Mouse (Mus musculus) adrenal gland, postnatal 36 days (tissue): ENCODE results near the gene Fibp. TPM values are rescaled to one million over a fixed set of nuclear protein-coding genes. Genes with fewer than 3 reads are reported as not detected.
A peak's percentile ranks its signal among the peaks of the same experiment; 100 is the strongest.

ENCODE experiments used
- DNase-seq, 2 experiments: peaks; one replicate each; pipeline ENCODE4 v3.0.0; 2021; ENCODE audit warnings: mixed read lengths in 1 of 2
- total RNA-seq, 2 experiments: library from RNA; stranded (reverse); gene quantifications; 2 replicates each; pipeline ENCODE4 v1.2.3; 2021

Fibp gene
- total RNA-seq, 2 experiments from 2014 or later, result 89.1 to 95.3 TPM

DNA sequence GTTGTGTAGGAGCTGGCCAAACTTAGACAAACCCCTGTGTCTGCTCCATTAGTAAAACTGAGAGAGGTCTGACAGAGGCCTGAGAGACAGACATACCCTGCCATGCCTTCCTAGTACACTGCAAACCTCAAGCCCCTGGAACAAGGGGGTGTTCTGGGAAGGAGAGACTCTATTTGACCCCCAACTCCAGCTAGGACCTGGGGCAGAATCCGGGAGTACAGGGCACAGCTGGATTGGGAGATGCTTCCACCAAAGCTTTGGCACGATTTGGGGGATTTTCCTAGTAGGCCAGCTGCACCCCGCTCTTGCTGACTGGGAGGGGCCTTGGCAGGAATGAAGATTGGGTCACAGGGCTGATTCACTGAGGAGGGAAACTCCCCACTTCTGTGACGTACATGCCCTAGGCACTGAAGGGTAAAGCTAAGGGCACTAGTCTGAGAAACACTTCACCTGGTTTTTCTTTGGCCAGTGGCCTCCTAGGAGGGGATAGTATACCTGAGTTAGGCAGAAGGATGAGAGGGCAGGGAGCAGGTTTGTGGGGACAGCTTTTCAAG is 28.4 kb upstream of the Fibp start:
- peak; percentile 44 to 60 for DNase-seq

DNA sequence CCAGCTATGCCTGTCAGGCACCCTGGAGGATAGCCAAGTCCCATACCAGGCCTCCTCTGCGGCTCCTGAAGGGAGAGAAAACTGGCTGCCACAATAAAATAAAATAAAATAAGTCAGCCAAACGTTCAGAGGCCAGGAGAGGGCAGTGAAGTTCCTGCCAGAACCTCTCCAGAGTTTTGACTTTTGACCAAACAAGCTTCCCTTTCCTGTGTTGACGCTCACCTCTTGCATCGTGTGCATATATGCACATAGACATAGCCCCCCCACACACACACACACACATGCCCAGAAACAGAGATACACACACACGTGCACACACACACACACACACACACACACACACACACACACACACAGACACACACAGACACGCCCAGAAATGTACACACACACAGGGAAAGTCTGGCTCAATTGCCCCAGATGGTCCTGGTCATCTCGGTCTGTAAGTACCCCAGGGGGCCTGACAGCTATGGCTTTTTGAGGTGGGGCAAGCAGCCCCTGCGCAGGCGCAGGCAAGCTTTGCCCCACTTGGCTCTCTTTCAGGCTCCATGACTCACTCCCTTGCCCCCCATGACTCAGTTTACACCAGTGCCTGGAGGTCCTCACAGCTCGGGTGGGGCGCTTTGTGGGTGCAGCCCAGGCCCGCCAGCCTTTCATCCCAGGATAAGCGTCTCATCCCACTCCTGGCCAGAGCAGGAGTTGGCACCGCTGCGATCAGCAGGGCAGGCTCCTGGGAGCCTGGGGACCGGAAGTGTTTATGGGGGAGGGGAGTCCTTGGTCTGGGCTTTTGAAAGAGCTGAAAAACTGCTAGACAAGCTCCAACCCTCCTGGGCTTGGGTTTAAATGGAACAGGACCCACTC is 27.2 kb upstream of the Fibp start:
- peak; percentile 64 to 78 for DNase-seq

DNA sequence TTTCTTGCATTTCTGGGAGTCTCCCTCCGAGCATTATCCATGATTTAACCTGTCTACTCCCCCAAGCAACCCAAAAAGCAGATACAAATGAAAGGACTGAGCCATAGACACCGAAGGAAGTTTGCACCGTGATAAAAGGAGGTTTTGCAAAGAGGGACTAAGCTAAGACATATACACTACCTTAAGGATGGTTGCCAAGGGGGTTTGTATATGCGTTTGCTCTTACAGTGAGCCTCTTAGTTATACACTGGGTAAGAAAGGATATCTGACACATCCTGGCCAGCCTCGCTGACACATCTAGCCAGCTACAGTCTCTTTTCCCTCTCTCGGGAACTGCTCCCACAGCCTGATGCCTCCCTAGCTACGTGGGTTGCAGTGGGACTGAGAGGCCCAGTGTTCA is 26.5 kb upstream of the Fibp start:
- DNase-seq, result no peak

DNA sequence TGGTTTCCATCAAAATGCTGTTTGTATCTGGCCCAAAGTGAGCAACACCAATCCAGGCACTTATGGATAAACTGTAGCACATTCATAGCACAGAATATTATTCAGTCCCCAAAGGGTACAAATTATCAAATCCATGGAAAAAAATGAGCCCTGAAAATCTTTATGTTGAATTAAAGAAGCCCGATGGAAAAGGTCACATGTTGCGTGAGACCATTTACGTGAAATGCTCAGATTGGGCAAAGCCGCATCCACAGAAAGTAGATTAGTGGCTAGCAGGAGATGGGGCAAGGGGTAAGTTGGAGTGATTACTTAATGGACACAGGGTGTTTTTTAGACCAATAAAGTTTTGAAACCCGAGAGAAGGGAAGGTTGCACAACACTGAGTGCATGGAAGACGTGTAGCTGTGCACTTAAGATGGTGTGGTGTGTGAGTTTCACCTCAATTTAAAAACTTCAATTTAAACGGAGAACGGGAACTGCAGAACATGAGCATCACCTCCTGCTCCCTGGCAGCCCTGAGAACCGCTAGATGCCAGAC is 16.0 kb upstream of the Fibp start:
- no peak for DNase-seq

DNA sequence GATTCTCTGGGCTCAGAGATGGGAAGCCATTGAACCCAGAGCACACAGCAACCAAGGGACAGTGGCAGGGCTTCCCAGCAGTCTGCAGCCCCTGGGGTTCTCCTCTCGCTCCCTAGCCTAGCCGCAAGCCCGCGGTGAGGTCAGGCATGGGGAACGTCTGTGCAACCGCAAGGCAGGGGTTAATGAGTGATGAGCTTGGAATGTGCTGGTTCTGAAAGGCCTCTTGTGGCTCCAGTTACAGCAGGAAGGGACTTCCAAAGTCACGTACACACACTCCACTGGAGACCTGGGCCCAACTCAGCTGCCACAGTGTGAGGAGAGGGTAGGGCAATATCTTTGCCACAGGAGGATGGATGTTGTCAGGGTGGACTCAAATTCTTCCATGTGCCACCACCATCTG is 15.5 kb upstream of the Fibp start:
- no peak for DNase-seq

DNA sequence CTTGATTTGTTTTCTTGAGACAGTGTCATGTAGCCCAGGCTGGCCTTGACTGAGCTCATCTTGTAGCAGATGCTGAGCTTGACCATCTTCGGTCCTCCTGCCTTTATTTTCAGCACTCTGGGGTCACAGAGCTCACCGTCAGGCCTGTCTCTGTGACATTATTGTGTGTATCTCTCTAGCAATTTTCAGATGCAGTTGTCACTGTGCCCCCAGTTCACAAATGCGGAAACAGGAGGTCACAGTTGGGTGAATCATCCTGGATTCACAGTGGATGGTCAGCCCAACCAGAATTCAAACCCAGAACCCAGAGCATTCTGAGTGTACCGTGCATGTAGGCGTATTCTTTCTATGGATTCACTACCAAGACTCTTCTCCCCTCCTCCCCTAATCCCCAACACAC is 14.7 kb upstream of the Fibp start:
- DNase-seq, result no peak

DNA sequence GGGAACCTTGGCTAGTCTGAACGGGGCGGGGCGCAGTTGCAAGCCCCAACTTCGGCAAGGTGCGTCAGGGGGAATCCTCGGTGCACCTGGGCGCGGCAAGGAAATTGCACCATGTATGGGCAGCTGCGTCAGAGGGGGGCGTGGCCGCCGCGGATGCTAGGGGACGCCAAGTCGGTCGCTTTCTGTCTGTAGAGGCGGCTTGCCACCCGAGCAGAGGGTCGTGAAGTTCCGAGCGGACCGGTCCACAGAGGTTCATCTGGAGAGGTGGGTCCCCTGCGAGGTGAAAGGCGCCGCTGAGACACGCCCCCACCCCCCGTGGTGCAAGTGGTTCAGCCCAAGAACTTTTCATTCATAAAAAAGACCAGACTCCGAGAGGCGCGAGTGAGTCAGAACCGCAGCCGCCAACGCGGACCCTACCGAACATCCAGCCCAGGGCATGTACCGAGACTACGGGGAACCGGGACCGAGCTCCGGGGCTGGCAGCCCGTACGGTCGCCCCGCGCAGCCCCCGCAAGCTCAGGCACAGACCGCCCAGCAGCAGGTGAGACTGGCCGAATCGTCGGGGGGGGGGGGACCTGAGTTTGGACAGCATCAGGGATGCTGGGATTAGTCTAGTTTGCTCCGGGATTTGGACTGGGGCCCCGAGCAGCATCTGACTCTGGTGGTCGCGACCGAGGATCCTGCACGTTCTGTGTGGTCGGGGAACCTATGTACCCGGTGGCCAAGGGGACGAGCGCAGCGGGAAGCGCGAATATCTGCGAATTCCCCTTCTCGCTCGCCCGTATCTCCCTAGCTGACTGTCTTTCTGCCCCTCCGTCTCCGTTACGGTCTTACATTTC is 12.7 kb upstream of the Fibp start, which contains the start of gene Fosl1:
Gene Fosl1, plus strand, starts transcription at position 33 of the 839 bp plus-strand sequence.
- DNase-seq, result peak; percentile 77 to 85

DNA sequence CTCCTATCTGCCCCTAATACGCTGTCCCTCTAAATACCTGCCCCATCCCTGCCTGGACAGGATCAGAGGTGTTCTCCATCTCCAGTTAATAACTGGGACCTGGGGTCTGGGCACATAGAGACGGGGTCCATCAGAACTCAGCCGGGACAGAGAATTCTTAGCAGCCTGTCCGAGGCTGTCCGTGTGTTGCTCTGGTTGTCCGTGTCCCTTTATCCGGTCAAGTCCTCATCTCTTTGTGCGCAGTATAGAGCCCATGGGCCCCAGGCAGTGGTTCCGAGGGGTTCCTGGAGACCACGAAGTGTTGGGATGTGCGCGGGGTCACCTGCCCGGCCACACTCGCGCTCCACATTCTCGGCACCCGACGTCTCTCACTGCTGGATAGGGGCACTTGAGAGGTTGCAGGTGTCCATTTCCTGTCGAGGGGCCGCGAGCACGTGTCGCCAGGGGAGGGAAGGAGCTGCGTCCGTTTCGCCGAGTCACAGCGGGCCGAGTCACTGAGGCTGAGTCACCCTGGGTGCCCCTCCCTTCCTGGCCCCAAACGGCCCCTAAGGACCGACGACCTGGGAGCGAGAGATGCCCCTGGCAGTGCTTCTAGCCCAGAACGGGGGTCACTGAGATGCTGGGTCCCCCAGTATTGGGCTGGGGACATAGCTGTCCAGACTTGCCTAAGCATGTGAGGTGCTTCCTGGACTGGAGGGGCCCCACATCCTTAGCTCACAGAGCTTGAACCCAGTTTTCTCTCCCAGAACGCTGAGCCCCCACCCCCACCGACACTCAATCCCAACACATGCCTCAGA is 11.9 kb upstream of the Fibp start:
- DNase-seq, result peak; percentile 64 to 69

DNA sequence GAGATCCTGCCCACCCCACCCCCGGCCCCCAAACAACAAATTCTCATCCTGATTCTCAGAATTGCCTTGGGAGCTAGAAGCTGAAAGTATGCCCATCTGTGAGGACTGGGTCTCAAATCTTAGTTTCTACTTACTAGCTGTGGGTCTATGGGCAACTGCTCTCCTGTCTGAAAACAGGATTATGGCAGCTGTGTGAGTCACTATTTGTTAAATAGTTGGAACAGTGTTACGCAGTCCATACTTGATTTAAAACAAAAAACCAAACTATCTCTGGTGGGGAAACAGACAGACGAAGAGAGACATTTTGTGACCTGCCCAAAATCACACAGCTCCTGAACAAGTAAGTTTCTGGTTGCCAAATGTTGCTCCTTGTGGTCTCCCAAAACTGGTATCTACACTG is 10.7 kb upstream of the Fibp start:
- no peak for DNase-seq

DNA sequence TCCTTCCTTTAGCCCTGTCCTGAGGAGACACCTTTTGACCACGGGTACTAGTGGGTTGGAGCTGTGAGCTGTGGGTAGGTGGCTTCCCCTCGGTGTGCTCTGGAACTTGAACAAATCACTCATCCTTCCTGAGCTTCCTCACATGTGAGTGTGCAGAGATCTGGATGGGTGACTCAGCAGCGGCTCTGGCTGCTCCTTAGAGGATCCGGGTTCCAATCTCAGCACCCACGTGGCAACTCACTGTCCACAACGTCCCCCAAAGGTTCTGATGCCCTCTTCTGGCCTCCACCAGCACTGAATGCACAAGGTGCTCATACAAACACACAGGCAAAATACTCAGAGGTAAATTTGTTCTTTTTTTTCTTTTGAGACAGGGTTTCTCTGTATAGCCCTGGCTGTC is 8.6 kb upstream of the Fibp start:
- DNase-seq, result no peak

DNA sequence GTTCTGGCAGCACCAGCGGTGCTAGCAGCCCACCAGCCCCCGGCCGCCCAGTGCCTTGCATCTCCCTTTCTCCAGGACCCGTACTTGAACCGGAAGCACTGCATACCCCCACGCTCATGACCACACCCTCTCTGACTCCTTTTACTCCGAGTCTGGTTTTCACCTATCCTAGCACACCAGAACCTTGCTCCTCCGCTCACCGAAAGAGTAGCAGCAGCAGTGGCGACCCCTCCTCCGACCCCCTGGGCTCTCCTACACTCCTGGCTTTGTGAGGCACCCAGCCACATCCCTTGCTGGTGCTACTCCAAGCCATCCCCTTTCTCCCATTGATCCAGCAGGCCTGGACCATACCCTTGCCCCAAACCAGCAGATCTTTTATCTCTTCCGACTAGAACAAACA is 5.4 kb upstream of the Fibp start:
- no peak for DNase-seq

DNA sequence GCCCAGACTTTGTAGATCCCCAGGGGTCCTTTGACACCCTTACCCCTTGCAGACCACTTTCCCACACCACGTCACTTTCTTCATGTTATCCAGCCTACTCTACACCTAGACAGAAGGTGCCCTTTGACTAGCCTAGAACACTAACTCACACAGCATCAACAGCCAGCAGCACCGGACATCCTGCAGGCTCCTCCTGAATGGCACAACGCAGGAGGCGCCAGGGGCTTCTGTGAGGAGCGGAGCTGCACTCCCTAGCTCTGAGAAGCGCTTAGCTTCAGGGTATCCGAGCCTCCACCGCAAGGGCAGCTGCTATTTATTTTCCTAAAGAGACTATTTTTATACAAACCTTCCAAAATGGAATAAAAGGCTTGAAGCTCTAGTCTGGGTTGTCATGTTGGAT is 4.8 kb upstream of the Fibp start:
- DNase-seq, result no peak

DNA sequence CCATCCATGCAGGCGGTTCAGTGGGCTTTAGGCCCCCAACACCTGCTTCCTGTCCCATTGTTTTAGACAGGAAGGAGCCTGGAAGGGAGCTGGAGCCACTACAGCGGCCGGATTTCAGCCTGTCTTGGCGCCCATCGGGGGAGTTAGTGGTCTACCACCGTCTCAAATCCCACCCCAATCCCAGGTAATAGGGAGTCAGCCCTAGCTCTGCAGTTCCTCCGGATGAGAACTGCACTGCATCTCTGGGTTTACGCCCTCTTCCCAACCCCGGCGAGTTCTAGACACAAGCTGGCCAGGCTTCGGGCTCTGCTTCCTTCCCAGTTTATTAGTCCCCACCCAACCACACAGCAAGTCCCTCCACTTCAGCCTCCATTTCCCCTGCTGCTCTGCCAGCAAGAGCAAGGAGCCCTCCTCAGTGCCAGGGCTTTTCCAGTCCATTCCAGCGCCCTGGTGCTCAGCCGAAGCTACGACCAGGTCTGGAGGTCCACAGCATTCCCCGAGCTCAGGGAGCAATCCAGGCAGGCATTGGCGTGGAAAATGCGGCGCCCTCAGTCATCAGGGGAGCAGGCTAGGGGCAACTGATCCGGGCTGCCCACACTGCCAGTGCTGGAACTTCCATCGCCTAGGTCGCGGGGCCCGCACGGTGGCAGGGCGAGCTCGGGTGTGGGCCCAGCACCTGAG is 4.0 kb upstream of the Fibp start:
- peak; percentile 25 to 45 for DNase-seq

DNA sequence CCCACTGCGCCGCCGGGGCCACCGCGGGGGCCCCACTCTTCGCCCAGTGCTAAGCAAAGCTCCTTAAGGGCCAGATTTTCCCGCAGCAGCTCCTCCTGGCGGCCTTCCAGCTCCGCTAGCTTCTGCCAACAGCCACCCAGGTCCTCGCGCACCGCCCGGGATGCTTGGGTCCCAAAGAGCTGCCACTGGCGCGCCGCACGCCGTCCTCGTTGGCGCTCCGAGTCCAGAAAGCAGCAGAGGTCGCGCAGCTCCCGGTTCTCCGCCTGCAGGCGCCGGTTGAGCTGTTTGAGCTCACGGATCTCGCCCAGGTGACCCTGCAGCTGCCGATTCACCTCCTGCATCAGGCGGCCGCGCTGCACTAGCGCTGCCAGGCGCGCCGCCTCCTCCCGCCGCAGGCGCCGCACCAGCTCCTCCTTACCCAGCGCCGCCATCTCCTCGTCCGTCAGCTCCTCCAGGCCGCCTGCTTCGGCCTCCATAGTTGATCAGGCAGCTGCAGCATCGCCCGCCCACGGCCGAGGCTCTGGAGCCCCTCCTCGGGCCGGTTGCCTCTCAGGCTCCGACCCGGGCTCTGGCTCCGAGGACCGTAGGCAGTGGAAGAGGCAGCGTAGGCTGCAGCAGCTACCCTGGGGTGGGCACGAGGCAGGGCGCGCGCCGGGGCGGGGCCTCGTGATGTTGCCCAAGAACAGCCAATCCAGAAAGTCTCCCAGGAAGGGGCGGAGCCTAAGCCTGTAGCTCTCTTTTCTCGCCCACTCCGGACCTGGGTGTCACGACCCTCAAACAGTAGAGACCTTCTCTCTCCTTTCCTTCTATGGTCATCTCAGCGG is 3.3 kb upstream of the Fibp start:
- peak; percentile 96 to 98 for DNase-seq

DNA sequence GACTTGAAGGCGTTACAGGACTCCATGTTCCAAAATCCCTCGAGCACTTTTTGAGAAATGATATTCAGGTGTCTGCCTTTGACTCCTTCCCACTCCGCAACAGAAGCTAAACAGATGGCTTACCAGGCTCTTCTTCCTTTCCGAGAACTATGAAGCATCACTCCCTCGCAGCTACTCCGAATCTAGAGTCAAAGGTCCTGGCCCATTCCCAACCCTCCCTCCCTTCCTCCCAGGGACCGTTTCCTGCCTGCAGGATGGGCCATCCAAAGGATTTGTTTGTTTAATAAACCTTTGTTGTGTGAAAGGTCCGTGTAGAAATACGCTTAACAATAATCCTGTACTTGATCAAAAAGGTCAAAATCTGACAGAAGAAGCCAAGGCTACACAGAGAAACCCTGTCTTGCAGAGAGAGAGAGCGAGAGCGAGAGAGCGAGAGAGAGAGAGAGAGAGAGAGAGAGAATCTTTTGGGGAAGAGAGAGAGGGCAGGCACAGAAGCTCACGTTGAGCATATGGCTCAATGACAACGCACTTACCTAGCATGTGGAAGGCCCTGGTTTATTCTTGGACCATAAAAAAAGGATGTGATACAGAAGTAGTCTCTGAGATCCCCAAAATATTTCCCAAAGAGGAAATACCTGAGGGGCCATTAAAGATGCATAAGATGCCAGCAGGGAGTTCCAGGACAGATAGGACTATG is 2.5 kb upstream of the Fibp start, which contains the start of gene Ccdc85b:
Gene Ccdc85b, minus strand, starts transcription at position 149 of the 697 bp plus-strand sequence.
- peak in 1 of 2 experiments; percentile 42 for DNase-seq

DNA sequence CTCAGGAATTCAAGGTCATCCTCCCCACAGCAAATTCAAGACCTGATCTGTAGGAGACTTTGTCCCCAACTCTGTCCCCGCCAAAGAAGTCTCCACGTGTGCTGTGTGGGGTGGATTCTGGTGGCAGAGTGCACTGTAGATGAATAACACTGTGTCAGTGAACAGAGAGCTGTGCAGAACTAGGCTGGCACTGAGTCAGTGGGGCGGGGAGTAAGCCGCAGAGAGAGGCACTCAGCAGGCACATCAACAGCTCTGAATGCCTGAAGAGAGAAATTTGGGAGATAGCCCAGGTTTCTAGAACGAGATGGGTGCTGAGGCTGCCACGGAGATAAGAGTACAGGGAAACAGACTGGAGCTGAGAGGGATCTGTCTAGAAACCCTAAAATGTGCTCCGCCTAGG is 1.4 kb upstream of the Fibp start:
- no peak for DNase-seq

DNA sequence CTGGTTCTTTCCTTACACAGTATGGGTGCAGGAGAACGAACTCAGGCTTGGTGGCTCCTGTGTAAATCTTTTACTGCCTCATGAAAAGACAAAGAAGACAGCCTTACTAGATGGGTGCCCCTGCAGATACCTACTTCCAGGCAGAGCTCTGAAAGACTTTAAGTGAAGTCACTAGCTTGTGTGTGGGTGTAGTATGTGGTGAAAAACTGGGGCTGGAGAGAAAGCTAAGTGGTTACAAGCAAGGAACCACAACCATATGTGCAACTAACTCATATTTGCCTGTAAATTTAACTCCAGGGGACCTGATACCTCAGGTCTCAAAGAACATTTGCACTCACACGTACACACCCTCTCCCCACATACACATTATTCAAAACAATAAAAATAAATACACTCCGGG is 519 bp upstream of the Fibp start:
- no peak for DNase-seq

DNA sequence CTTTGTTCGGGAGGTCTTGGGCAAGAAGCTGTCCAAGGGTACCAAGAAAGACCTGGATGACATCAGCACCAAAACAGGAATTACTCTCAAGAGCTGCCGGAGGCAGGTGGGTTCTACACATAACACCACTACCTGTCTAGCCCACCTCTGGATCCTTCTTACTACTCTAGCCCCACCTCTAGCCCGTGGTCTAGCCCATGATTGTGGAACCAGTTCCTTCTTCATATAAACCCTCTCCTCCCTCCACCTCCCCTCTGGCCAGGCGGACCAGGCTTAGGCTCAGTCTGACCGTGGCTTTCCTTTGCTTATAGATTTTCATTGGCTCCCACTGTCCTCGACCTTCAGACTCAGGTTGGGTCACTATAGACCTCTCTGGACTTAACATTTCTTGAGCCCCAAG is 996 bp downstream of the Fibp start:
- no peak for DNase-seq

DNA sequence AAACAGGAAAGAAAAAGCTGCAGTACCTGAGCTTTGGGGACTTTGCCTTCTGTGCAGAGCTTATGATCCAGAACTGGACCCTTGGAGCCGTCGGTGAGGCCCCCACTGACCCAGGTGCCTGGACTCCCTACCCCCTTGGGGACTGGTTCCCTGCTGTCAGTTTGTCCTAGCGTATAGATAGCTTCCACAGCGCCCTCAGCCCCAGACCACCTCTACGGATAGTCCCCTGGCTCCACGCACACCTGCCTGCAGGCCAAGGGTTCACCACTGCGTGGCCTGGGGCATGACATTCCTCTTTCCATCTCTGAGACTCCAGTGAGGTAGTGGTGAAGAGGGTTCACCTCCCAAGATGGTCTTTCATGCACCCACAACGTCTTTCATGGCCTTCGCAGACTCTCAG is 2.8 kb downstream of the Fibp start:
- no peak for DNase-seq
